Mouse (Mus musculus): ENCODE results near the gene Fgf3.

GRCm38 (mm10) chr7:144858702-144859101 lies 20.8 kb downstream of the Fgf3 start:
- TF ChIP-seq POLR2A (IDR thresholded peaks at IDR 0.05; ENCODE audit: low read depth, low read length) (no peak), CTCF (IDR thresholded peaks at IDR 0.05; ENCODE audit: extremely low read depth, insufficient read depth, insufficient read length, insufficient replicate concordance) (no peak)
